ENCODE assay signal across 8 mouse cellular contexts in genomic region chr3:94364154-94364526, GRCm38 (mm10). TPM values are rescaled to one million over a fixed set of nuclear protein-coding genes. Genes with fewer than 3 reads are reported as not detected.
DNase-seq lines count a peak whose midpoint lies in the region; ATAC-seq and TF ChIP-seq lines count a peak whose summit lies in the region.

No protein-coding gene starts in this region.

- WGBS in heart, embryonic 10.5 days: 4% methylated on average over 23 of the region's 23 CpGs
- 2% methylated on average over 23 of the region's 23 CpGs for WGBS in forebrain, embryonic 16.5 days
- WGBS in liver, embryonic 14.5 days (ENCODE audit: insufficient replicate concordance): 6% methylated on average over 21 of the region's 23 CpGs

- H3K4me2 ChIP-seq in forebrain, embryonic 16.5 days (ENCODE audit: low read length): peak overlapping the region; percentile 83
- H3K4me2 ChIP-seq in liver, embryonic 14.5 days (ENCODE audit: low read depth): peak overlapping the region; percentile 51

- peak; percentile 49; the same call in 1 of the 2 replicates for ATAC-seq in forebrain, embryonic 16.5 days
- ATAC-seq in liver, embryonic 14.5 days (ENCODE audit: insufficient read depth): no peak
- no peak for ATAC-seq in CD4-positive, CD25-positive, alpha-beta regulatory T cell, adult 4 months

- no peaks in the 10 kb centered on the region for H3K36me3 ChIP-seq in heart, embryonic 10.5 days
- H3K36me3 ChIP-seq in ES-E14 (ENCODE audit: control insufficient read depth, insufficient read depth, low read length, poor library complexity, severe bottlenecking): no peaks in the 10 kb centered on the region
- no peaks in the 10 kb centered on the region for H3K36me3 ChIP-seq in forebrain, embryonic 16.5 days (ENCODE audit: control insufficient read depth, insufficient read depth)
- no peaks in the 10 kb centered on the region for H3K36me3 ChIP-seq in liver, embryonic 14.5 days (replicated peaks; ENCODE audit: control insufficient read depth, insufficient read depth, low read depth)

- no peak for TF ChIP-seq EP300 in liver, embryonic 14.5 days (IDR thresholded peaks at IDR 0.05; ENCODE audit: low read depth)

- peak overlapping the region; percentile 80 for H3K27ac ChIP-seq in heart, embryonic 10.5 days
- H3K27ac ChIP-seq in ES-E14 (ENCODE audit: insufficient read depth, low read depth, low read length, poor library complexity, severe bottlenecking): no peak overlapping the region
- H3K27ac ChIP-seq in forebrain, embryonic 16.5 days (ENCODE audit: low read length): no peak overlapping the region
- H3K27ac ChIP-seq in liver, embryonic 14.5 days: no peak overlapping the region

- TF ChIP-seq CTCF in liver, embryonic 14.5 days (IDR thresholded peaks at IDR 0.05; ENCODE audit: low read depth): no peak

- in situ Hi-C loops in ES-E14 (cut with MboI; ENCODE audit: low sequenced_read_pairs in 2 of 2, unreplicated experiment in 2 of 2): no loop called here

- H3K4me3 ChIP-seq in heart, embryonic 10.5 days: peak overlapping the region; percentile 68
- H3K4me3 ChIP-seq in ES-E14 (ENCODE audit: insufficient read depth in 1 of 2, low read depth in 1 of 2, low read length in 2 of 2, poor library complexity in 1 of 2, severe bottlenecking in 1 of 2): peak overlapping the region; percentile 59 to 66
- peak overlapping the region; percentile 60 for H3K4me3 ChIP-seq in forebrain, embryonic 16.5 days (replicated peaks; ENCODE audit: low read length)
- peak overlapping the region; percentile 4 to 29; a peak in 3 of 4 replicates for H3K4me3 ChIP-seq in liver, embryonic 14.5 days (ENCODE audit: insufficient read depth in 1 of 2, low read depth in 2 of 2, low read length in 2 of 2)

- H3K27me3 ChIP-seq in heart, embryonic 10.5 days (ENCODE audit: insufficient read depth, poor library complexity, severe bottlenecking): peaks cover 66% of the 10 kb centered on the region
- 0 out of 2 replicates have a peak, but pooled peaks cover 3% of the 10 kb centered on the region for H3K27me3 ChIP-seq in forebrain, embryonic 16.5 days (replicated peaks; ENCODE audit: control insufficient read depth, insufficient read depth, low read length)
- peaks cover 29% of the 10 kb centered on the region for H3K27me3 ChIP-seq in liver, embryonic 14.5 days (ENCODE audit: control insufficient read depth, insufficient read depth, low read length)

- H3K9ac ChIP-seq in ES-E14 (ENCODE audit: insufficient read depth, low read depth, low read length, poor library complexity, severe bottlenecking): no peak overlapping the region
- peak overlapping the region; percentile 87 for H3K9ac ChIP-seq in forebrain, embryonic 16.5 days (replicated peaks; ENCODE audit: low read depth, low read length)
- H3K9ac ChIP-seq in liver, embryonic 14.5 days (replicated peaks): no peak overlapping the region

- peaks cover 12% of the 10 kb centered on the region for H3K4me1 ChIP-seq in heart, embryonic 10.5 days
- no peaks in the 10 kb centered on the region for H3K4me1 ChIP-seq in ES-E14 (ENCODE audit: control insufficient read depth in 2 of 2, insufficient read depth in 2 of 2, low read length in 2 of 2, poor library complexity in 1 of 2)
- H3K4me1 ChIP-seq in forebrain, embryonic 16.5 days (replicated peaks; ENCODE audit: control insufficient read depth, insufficient read depth, low read length): peaks cover 5% of the 10 kb centered on the region; the same call in 1 of the 2 replicates
- no peaks in the 10 kb centered on the region; a peak in 1 of 4 replicates for H3K4me1 ChIP-seq in liver, embryonic 14.5 days (replicated peaks; ENCODE audit: control insufficient read depth in 2 of 2, insufficient read depth in 2 of 2, low read length in 1 of 2)

- H3K9me3 ChIP-seq in heart, embryonic 10.5 days: no peaks in the 10 kb centered on the region
- H3K9me3 ChIP-seq in ES-E14 (ENCODE audit: control insufficient read depth, insufficient read depth, low read depth, low read length): no peaks in the 10 kb centered on the region
- H3K9me3 ChIP-seq in forebrain, embryonic 16.5 days (ENCODE audit: control insufficient read depth, low read length): 0 out of 2 replicates have a peak, but pooled peaks cover 3% of the 10 kb centered on the region
- H3K9me3 ChIP-seq in liver, embryonic 14.5 days (ENCODE audit: control insufficient read depth, low read length): no peaks in the 10 kb centered on the region

- DNase-seq in heart, embryonic 10.5 days (ENCODE audit: low spot score): no peak
- DNase-seq in heart, adult 9 months (ENCODE audit: low spot score in 2 of 2): no peak
- no peak for DNase-seq in ES-E14 (ENCODE audit: low read depth, low spot score)
- DNase-seq in liver, embryonic 14.5 days (ENCODE audit: low read depth in 3 of 3, low spot score in 3 of 3): no peak
- DNase-seq in c-Kit-positive CD71-positive TER-119-positive erythroid progenitor cells, embryonic 14.5 days (ENCODE audit: low spot score): no peak
- no peak for DNase-seq in spleen, postnatal 14 days (ENCODE audit: low spot score in 2 of 2)

TF ChIP-seq in ES-E14, 5 proteins besides CTCF, POLR2A, EP300 and RAD21:
- TF ChIP-seq MAFK (IDR thresholded peaks at IDR 0.05; ENCODE audit: insufficient read depth, low read depth, low read length) (no peak), CHD2 (IDR thresholded peaks at IDR 0.05; ENCODE audit: low read depth, low read length) (no peak), HCFC1 (IDR thresholded peaks at IDR 0.05; ENCODE audit: borderline replicate concordance, insufficient read depth, low read length) (no peak), ZC3H11A (IDR thresholded peaks at IDR 0.05; ENCODE audit: borderline replicate concordance, low read depth, low read length) (no peak), ZNF384 (IDR thresholded peaks at IDR 0.05; ENCODE audit: low read depth, low read length) (no peak)

RNA-seq across cellular contexts. Expression of gene C2cd4d, which starts 1.9 kb away (rescaled TPM):
- polyA plus RNA-seq in heart, embryonic 10.5 days (2016; fragmentation: Nextera tagmentation; extraction: Ambion mirVana): 0.15 and 0.29 TPM in 2 replicates
- not detected in 2 replicates for total RNA-seq in ES-E14 (2012; rRNA removed)
- polyA plus RNA-seq in forebrain, embryonic 16.5 days (2015; fragmentation: Nextera tagmentation; extraction: Ambion mirVana): 1.1 and 1.3 TPM in 2 replicates
- polyA plus RNA-seq in liver, embryonic 14.5 days (2012; rRNA removed): 0.04 and 0.05 TPM in 2 replicates
- polyA plus RNA-seq in liver, embryonic 14.5 days (2014; fragmentation: Nextera tagmentation; extraction: Ambion mirVana): 0.14 and 0.23 TPM in 2 replicates
- polyA plus RNA-seq in CD4-positive, CD25-positive, alpha-beta regulatory T cell, adult 4 months (2017; shearing (Covaris generic)): not detected

RNA-seq across cellular contexts. Expression of gene Rorc, which starts 8.5 kb away (rescaled TPM):
- 0.26 and 0.36 TPM in 2 replicates for polyA plus RNA-seq in heart, embryonic 10.5 days (2016; fragmentation: Nextera tagmentation; extraction: Ambion mirVana)
- total RNA-seq in ES-E14 (2012; rRNA removed): 0.21 TPM in 1 of 2 replicates, not detected in the other
- 0.37 and 0.54 TPM in 2 replicates for polyA plus RNA-seq in forebrain, embryonic 16.5 days (2015; fragmentation: Nextera tagmentation; extraction: Ambion mirVana)
- 0.75 and 0.78 TPM in 2 replicates for polyA plus RNA-seq in liver, embryonic 14.5 days (2012; rRNA removed)
- polyA plus RNA-seq in liver, embryonic 14.5 days (2014; fragmentation: Nextera tagmentation; extraction: Ambion mirVana): 0.77 and 0.88 TPM in 2 replicates
- polyA plus RNA-seq in CD4-positive, CD25-positive, alpha-beta regulatory T cell, adult 4 months (2017; shearing (Covaris generic)): 1 to 10 TPM; 4.4 to 7.4 TPM

RNA-seq across cellular contexts. Expression of gene Them5, which starts 22.2 kb away (rescaled TPM):
- polyA plus RNA-seq in heart, embryonic 10.5 days (2016; fragmentation: Nextera tagmentation; extraction: Ambion mirVana): not detected in 2 replicates
- 0.36 and 0.53 TPM in 2 replicates for total RNA-seq in ES-E14 (2012; rRNA removed)
- 0.33 and 0.65 TPM in 2 replicates for polyA plus RNA-seq in forebrain, embryonic 16.5 days (2015; fragmentation: Nextera tagmentation; extraction: Ambion mirVana)
- polyA plus RNA-seq in liver, embryonic 14.5 days (2012; rRNA removed): not detected in 2 replicates
- not detected in 2 replicates for polyA plus RNA-seq in liver, embryonic 14.5 days (2014; fragmentation: Nextera tagmentation; extraction: Ambion mirVana)
- polyA plus RNA-seq in CD4-positive, CD25-positive, alpha-beta regulatory T cell, adult 4 months (2017; shearing (Covaris generic)): not detected

RNA-seq across cellular contexts. Expression of gene Lingo4, which starts 34.2 kb away (rescaled TPM):
- polyA plus RNA-seq in heart, embryonic 10.5 days (2016; fragmentation: Nextera tagmentation; extraction: Ambion mirVana): not detected in 2 replicates
- not detected in 2 replicates for total RNA-seq in ES-E14 (2012; rRNA removed)
- 1.1 and 1.2 TPM in 2 replicates for polyA plus RNA-seq in forebrain, embryonic 16.5 days (2015; fragmentation: Nextera tagmentation; extraction: Ambion mirVana)
- polyA plus RNA-seq in liver, embryonic 14.5 days (2012; rRNA removed): 0.01 TPM in 2 replicates
- polyA plus RNA-seq in liver, embryonic 14.5 days (2014; fragmentation: Nextera tagmentation; extraction: Ambion mirVana): 0.04 TPM in 1 of 2 replicates, not detected in the other
- polyA plus RNA-seq in CD4-positive, CD25-positive, alpha-beta regulatory T cell, adult 4 months (2017; shearing (Covaris generic)): under 1 TPM; 0.40 to 0.48 TPM

RNA-seq across cellular contexts. Expression of gene Tdrkh, which starts 48.9 kb away (rescaled TPM):
- polyA plus RNA-seq in heart, embryonic 10.5 days (2016; fragmentation: Nextera tagmentation; extraction: Ambion mirVana): 9.3 and 11.1 TPM in 2 replicates
- total RNA-seq in ES-E14 (2012; rRNA removed): 3.2 and 3.4 TPM in 2 replicates
- 67.0 and 75.3 TPM in 2 replicates for polyA plus RNA-seq in forebrain, embryonic 16.5 days (2015; fragmentation: Nextera tagmentation; extraction: Ambion mirVana)
- 1.0 and 3.0 TPM in 2 replicates for polyA plus RNA-seq in liver, embryonic 14.5 days (2012; rRNA removed)
- polyA plus RNA-seq in liver, embryonic 14.5 days (2014; fragmentation: Nextera tagmentation; extraction: Ambion mirVana): 8.6 and 9.0 TPM in 2 replicates
- 10 to 100 TPM; 11.4 to 11.6 TPM for polyA plus RNA-seq in CD4-positive, CD25-positive, alpha-beta regulatory T cell, adult 4 months (2017; shearing (Covaris generic))

Comparison
In these comparisons a context has a peak if more than half of its experiments do, and no peak if none do; other contexts are left out.
1. H3K4me3 ChIP-seq: peak in every context shown above with its lines; median percentile 68 in heart, embryonic 10.5 days; 62 in ES-E14; 60 in forebrain, embryonic 16.5 days; 16 in liver, embryonic 14.5 days.